Mouse (Mus musculus) thymus, postnatal 0 days (tissue): Measurements from ENCODE around the gene Pigh. TPM values are rescaled to one million over a fixed set of nuclear protein-coding genes. Genes with fewer than 3 reads are reported as not detected.

Experiments used
- polyA plus RNA-seq: library from polyadenylated mRNA; unstranded; fragments of >200 nt; fragmentation: Nextera tagmentation; extraction: Ambion mirVana; gene quantifications from 2 replicates; pipeline ENCODE4 v1.2.1, GENCODE M21; 2015

The Pigh gene
- polyA plus RNA-seq, 1 experiment from 2014 or later, result 19.5 TPM

Other genes starting within 250 kb of the Pigh start
- gene Atp6v1d, start 228.0 kb downstream of the Pigh start, polyA plus RNA-seq, result 108 and 112 TPM in 2 replicates
- 208 and 236 TPM in 2 replicates for gene Eif2s1, start 227.8 kb downstream of the Pigh start, polyA plus RNA-seq
- gene Plek2, start 182.7 kb downstream of the Pigh start, polyA plus RNA-seq, result 2.7 and 3.0 TPM in 2 replicates
- 27.5 and 27.7 TPM in 2 replicates for gene Tmem229b, start 82.0 kb downstream of the Pigh start, polyA plus RNA-seq
- 0.33 and 0.46 TPM in 2 replicates for gene Plekhh1, start 60.5 kb downstream of the Pigh start, polyA plus RNA-seq
- gene Arg2, start 41.1 kb upstream of the Pigh start, polyA plus RNA-seq, result 4.0 and 4.3 TPM in 2 replicates
- 82.7 and 90.8 TPM in 2 replicates for gene Vti1b, start 83.0 kb upstream of the Pigh start, polyA plus RNA-seq
- gene Rdh11, start 102.6 kb upstream of the Pigh start, polyA plus RNA-seq, result 20.0 and 24.7 TPM in 2 replicates
- gene Rdh12, start 119.3 kb upstream of the Pigh start, polyA plus RNA-seq, result 4.3 and 4.8 TPM in 2 replicates
- 8.1 and 11.9 TPM in 2 replicates for gene Zfyve26, start 206.7 kb upstream of the Pigh start, polyA plus RNA-seq
- gene Rad51b, start 207.6 kb upstream of the Pigh start, polyA plus RNA-seq, result 4.6 and 4.8 TPM in 2 replicates